Mouse (Mus musculus) heart, adult 18-20 months (tissue): Measurements from ENCODE around the gene Lrrn1. TPM values are rescaled to one million over a fixed set of nuclear protein-coding genes. Genes with fewer than 3 reads are reported as not detected.

Experiments
- DNase-seq, 2 experiments: peaks; one replicate each; pipeline ENCODE4 v3.0.0; 2021 to 2022; ENCODE audit warnings: mixed read lengths in 1 of 2
- total RNA-seq, 2 experiments: library from RNA; stranded (reverse); gene quantifications; 2 replicates each; pipeline ENCODE4 v1.2.3; 2021

The Lrrn1 gene
- total RNA-seq, 2 experiments from 2014 or later, result 0.08 to 0.22 TPM

GRCm38 (mm10) chr6:107583759-107584383, 54.3 kb downstream of the Lrrn1 start:
- DNase-seq, result no peak

- DNase-seq, result no peak
Measured at GRCm38 (mm10) chr6:107605151-107605550, 75.6 kb downstream of the Lrrn1 start.

GRCm38 (mm10) chr6:107614288-107614687, 84.7 kb downstream of the Lrrn1 start:
- DNase-seq, result no peak
